Mouse (Mus musculus): Measurements from ENCODE around the gene Supt3.

DNA sequence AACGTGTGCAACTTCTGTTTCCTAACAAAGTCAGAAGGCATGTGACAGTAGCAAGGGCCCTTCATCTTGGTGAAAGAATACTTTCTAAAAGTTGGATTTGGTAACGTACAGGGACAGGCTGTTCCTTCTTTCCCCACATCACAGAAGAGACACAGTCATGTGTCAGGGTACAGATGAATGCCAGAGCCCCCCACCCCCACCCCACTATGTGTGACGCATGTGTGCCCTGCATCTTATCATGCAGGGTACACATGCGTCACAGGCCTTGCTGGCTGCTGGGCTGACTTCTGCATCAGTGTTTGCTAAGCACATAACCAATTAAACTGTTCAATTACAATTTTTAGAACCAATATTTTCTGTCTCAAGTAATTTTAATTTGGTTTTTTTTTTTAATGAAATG lies 231.7 kb downstream of the Supt3 start:
- TF ChIP-seq CTCF (IDR thresholded peaks at IDR 0.05; ENCODE audit: borderline replicate concordance, extremely low read depth, insufficient read depth, insufficient read length), result no peak
- no peak for TF ChIP-seq POLR2A (IDR thresholded peaks at IDR 0.05; ENCODE audit: borderline replicate concordance, extremely low read depth, insufficient read depth, insufficient read length, poor library complexity, severe bottlenecking)
